Mouse (Mus musculus): ENCODE data around the gene D1Ertd622e.

GRCm38 (mm10) chr1:97570814-97571213 lies 91.1 kb downstream of the D1Ertd622e start:
- TF ChIP-seq CTCF (conservative IDR thresholded peaks at IDR 0.05; ENCODE audit: insufficient read depth, insufficient read length, low read depth, low read length): no peak
- TF ChIP-seq POLR2A (IDR thresholded peaks at IDR 0.05; ENCODE audit: low read depth, low read length): no peak

All from kidney, adult 2 months (tissue).